Mouse (Mus musculus) ES-Bruce4 (cell line): ENCODE results near the gene Gtf3c6.

Experiments used
- CTCF ChIP-seq: IDR thresholded peaks from one replicate; pipeline ENCODE4 v1.8.1; 2011; ENCODE audit warnings: low read depth, low read length
- EP300 ChIP-seq: IDR thresholded peaks from 2 replicates; pipeline ENCODE4 v1.6.1; 2011; ENCODE audit warnings: low read depth, low read length; ENCODE audit not compliant: insufficient read depth
- POLR2A ChIP-seq: IDR thresholded peaks from one replicate; pipeline ENCODE4 v1.8.1; 2011; ENCODE audit warnings: low read length; ENCODE audit not compliant: insufficient read depth

DNA sequence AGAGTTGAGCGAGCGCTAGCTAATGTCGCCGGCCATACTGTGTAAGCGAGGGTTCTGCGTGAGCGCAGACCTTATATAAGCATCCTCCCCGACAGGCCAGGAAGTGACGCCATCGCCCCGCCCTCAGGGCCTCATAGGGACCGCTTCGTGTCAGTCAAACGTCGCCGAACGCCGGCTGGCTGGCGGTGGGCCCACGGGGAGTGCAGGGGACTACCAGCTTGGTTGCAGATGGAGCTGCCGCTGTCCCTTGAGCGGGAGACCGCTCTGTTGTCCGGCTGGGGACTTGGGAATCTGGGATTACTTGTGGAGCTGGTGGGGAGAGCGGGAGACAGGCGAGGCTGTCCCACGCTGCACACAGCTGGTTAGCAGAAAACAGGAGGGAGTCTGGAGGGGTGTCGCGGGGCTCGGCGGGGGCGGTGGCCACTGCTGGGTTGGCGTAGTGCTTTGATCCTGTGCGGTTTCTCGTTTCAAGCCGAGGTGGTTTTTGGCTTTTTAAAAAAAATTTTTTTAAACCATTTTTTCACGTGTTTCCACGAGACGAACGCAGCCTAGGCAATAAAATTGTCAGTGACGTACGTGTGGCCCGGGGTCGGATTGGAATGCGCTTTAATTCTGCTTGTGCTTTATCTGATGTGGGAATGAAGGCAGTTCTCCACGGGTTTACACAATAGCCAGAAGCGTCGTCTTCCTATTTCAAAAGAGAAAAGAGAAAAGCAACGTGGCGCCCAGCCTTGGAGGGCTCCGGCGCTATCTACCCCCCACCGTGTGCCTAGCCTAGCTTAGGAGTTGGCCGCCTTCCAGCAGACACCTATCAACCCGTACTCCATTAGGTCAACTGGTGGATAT, 44.5 kb upstream of the Gtf3c6 start, which contains the start of gene Amd1:
- no peak for TF ChIP-seq CTCF
- peak; percentile 60 for TF ChIP-seq POLR2A
- TF ChIP-seq EP300 = no peak
